Mouse (Mus musculus) frontal cortex, postnatal 36 days (tissue): ENCODE data around the gene Gng12.
"Not testable (repeated sequence)": the region's sequence is repeated elsewhere in the genome, so short reads cannot be mapped to it uniquely, and the experiment has no call there.

Experiments used
- DNase-seq, 2 experiments: peaks; one replicate each; pipeline ENCODE4 v3.0.0; 2022; ENCODE audit warnings: low spot score in 2 of 2

The Gng12 gene

GRCm38 (mm10) chr6:66953951-66954519, 57.8 kb downstream of the Gng12 start:
- no peak for DNase-seq

DNA sequence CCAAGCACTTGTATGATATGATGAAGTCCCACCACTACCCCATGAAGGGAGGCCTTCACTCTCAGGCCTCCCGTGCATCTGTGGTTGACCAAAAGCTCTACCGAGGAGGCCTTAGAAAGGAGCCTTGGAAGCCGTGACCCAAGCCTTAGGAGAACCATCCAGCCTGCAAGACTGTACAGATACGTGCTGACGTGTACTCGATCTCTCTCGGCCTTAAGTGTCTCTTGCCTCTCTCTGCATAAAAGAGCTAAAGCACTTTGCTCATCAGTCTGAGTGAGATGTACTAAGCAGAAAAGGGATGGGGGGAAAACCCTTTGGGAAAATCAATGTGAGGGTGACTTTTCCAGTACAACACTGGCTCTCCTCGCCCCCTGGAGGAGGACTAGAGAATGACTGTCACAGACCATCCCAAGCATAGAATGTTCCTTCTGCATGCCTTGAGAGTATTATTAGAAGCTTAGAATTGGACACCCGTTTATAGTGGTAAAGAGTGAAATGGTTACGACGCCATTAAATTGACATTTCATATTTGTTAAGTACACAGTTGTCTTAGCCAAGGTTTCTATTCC, 59.0 kb downstream of the Gng12 start:
- DNase-seq, result peak in 1 of 2 experiments; percentile 33

DNA sequence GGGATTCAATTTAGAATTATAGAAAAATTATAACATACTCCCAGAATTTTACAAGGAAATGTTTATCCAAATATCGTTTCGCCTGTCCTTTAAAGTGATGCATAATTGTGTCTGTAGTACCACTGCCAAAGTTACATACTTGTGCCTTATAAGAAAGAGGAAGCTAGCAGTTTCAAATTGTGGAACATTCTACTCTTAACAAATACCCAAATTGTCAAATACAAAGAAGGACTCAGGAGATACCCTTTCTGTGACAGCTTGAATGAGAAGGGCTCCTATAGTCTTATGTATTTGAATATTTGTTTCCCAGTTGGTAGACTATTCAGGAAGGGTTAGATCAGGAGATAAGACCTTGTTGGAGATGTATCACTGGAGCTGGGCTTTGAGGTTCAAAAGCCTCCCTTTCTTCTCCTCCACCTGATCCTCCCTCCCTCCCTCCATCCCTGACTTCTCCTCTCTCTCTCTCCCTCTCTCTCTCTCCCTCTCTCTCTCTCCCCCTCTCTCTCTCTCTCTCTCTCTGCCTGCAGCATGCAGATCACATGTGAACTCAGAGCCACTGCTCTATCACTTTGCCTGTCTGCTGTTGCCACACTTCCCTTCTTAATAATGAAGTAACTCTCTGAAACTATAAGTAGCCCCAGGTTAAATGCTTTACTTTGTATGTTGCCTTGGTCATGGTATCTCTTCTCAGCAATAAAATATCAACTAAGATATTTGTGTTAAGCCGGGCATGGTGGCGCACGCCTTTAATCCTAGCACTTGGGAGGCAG, 62.5 kb downstream of the Gng12 start:
- no peak for DNase-seq

GRCm38 (mm10) chr6:66962582-66963043, 66.4 kb downstream of the Gng12 start:
- DNase-seq, result peak; percentile 17 to 60

DNA sequence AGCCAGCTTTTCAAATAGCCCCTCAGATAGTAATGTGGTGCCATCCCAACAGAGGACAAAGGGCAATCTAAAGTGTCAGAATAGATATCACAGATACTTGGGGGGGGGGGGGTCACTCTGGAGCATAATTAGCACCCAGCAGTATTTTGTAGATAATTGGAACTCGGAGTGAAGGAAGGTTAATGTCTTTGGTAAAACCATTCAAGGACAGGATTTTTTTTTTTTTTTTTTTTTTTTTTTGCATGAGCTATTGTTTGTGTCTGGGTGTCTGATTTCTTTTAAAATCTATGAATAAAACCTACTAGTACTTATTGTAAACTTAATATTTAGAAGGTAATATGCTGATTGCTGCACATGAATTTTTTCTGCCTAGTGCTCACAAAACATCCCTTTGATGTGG, 66.9 kb downstream of the Gng12 start:
- no peak for DNase-seq

DNA sequence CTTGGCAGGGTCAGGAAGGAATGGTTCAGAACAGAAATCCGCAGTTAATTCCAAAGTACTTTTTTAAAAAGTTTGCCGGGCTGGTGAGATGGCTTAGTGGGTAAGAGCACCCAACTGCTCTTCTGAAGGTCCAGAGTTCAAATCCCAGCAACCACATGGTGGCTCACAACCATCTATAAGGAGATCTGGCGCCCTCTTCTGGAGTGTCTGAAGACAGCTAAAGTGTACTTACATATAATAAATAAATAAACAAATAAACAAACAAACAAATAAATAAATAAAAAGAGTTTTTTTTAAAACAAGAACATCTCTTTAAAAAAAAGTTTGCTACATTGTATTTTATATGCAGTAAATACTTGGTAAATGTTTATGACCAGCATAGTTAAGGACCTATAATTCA, 67.5 kb downstream of the Gng12 start:
- DNase-seq, result not testable (repeated sequence)

GRCm38 (mm10) chr6:66964222-66964621, 68.0 kb downstream of the Gng12 start:
- DNase-seq, result no peak

DNA sequence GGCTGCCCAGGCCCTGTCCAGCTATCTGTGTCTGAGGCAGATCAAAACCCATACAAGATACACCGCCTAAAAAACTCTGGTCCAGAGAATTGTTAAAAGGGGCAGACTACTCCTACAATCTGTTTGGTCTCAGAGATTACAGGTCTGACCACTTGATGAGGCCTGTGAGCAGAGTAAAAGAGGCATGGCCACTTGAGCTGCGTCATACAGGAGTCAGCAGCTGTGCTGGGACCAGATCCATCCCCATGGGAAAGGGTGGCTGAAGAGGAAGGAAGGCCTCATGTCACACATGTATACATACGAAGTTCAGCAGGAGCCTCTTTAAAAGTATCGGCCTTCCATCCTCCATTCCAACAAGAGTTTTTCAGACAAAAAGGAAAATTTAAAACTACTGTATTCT, 69.0 kb downstream of the Gng12 start:
- no peak for DNase-seq

DNA sequence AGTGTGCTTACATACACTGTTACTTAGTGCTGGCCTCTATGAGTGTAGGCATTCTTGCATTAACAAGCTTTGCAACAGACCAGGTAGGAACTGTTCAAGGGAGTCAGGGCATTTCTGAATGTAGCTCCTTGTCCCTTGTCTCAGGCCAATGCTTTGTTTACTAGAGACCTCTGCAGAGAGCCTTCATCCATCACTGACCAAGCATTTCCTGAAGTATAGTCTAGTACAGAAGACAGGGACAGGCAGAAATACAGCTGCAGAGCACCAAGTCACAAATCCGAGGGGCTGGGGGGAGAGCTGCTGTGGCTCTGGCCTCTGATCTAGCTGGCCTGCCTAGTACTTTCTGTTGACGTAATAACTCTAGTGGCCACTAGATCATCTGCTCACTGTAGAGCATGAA, 71.6 kb downstream of the Gng12 start:
- DNase-seq, result no peak

DNA sequence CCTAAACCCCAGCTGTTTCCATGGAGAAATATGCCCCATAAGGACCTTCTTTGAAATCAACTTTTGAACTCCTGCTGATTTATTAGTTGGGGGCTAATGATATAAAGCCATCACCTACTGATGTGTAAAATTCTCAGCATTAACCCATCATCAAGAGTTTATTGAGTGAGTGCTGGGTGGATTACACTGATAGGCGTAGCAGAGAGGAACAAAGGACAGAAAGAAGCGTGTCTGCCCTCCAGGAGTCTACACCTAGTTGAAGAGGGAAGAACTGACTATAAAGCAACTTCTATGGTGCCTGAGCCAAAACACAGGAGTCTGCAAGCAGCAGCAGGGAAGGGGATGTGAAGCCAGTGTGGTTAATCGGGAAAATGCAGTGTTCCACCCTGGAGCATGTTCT, 73.2 kb downstream of the Gng12 start:
- no peak for DNase-seq

GRCm38 (mm10) chr6:66972300-66972699, 76.1 kb downstream of the Gng12 start:
- no peak for DNase-seq

GRCm38 (mm10) chr6:66973180-66973579, 77.0 kb downstream of the Gng12 start:
- no peak for DNase-seq

GRCm38 (mm10) chr6:66975522-66975921, 79.3 kb downstream of the Gng12 start:
- DNase-seq, result no peak

- no peak for DNase-seq
Measured at GRCm38 (mm10) chr6:66979197-66979596, 83.0 kb downstream of the Gng12 start.

- no peak for DNase-seq
Measured at GRCm38 (mm10) chr6:66980040-66980439, 83.8 kb downstream of the Gng12 start.

GRCm38 (mm10) chr6:66981366-66981765, 85.2 kb downstream of the Gng12 start:
- DNase-seq, result no peak

GRCm38 (mm10) chr6:66981864-66982263, 85.7 kb downstream of the Gng12 start:
- DNase-seq, result no peak

DNA sequence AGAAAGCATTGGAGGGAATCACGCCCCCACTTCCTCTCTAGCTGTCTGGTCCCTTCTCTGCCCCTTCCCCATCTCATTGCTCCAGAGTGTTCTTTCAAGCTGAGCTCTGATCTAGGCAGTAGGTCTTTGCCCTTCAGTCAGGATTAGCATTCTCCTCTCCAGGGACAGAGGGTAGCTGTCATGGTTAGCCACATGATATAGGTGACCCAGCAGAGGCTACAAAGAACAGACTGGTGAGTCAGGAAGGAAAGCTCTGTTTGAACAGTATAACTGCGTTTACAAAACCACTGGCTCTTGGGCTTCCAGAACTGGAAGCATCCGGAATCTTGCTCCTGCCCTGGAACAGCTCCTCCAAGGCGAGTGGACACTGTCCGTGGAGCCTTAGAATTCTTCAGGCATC, 87.9 kb downstream of the Gng12 start:
- DNase-seq, result no peak

DNA sequence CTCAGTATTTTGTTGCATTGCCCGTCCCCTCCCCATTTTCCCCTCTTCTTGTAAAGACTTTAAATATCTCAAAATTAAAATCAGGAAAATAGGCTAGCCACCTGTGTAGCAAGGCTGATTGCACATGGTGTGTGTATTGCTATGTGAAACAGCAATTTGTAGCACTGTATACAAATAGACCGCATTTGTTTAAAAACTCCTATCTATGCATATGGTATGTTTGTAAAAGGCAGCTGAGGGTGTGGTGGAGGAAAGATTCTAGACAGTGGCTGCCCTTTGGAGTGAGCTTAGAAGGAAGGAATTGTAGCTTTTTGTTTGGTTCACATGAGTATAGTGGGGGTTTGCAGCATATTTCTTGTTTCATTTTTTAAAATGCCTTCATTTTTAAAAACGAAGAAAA, 88.5 kb downstream of the Gng12 start:
- no peak for DNase-seq

DNA sequence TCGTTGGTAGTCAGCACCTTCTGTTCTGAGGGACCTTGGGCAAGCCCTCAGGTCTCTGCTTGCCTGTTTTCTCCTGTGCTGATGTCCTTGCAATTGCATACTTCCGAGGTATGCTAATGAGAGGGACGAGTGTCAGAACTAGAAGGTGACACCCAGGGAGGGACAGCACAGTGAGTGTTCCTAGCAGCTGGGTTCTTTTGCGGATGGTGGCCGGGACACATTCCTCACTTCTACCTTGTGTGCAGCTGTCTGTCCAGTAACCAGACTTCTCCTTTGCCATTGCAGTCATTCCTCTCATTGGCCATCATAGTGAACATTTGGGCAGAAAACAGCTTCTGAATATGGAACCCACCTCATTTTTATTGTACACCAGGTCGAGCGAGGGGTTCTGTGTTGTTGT, 89.3 kb downstream of the Gng12 start:
- no peak for DNase-seq

GRCm38 (mm10) chr6:66986063-66986462, 89.9 kb downstream of the Gng12 start:
- no peak for DNase-seq

GRCm38 (mm10) chr6:66987643-66988042, 91.4 kb downstream of the Gng12 start:
- no peak for DNase-seq

GRCm38 (mm10) chr6:66988363-66988762, 92.2 kb downstream of the Gng12 start:
- DNase-seq, result no peak
